Mouse (Mus musculus): Measurements from ENCODE around the gene Ap2a2. TPM values are rescaled to one million over a fixed set of nuclear protein-coding genes. Genes with fewer than 3 reads are reported as not detected.

Ap2a2 gene
- polyA plus RNA-seq, 1 experiment from 2014 or later, result 30.8 TPM

- Histone ChIP-seq H3K9ac (ENCODE audit: low read length) (no peak overlapping the region), H3K27me3 (ENCODE audit: control insufficient read depth, insufficient read depth, low read length) (no peaks in the 10 kb centered on the region), H3K27ac (replicated peaks) (no peak overlapping the region), H3K36me3 (ENCODE audit: control insufficient read depth, insufficient read depth, low read length) (no peaks in the 10 kb centered on the region), H3K4me1 (replicated peaks; ENCODE audit: control insufficient read depth, insufficient read depth) (no peaks in the 10 kb centered on the region), H3K9me3 (ENCODE audit: control insufficient read depth, low read length) (no peaks in the 10 kb centered on the region), H3K4me2 (replicated peaks; ENCODE audit: low read depth) (no peak overlapping the region), H3K4me3 (ENCODE audit: low read depth, low read length) (no peak overlapping the region)
- 93% methylated on average over 1 of the region's 1 CpGs for WGBS
- TF ChIP-seq CTCF (IDR thresholded peaks at IDR 0.05; ENCODE audit: low read depth), result no peak
- no peak for TF ChIP-seq EP300 (optimal IDR thresholded peaks at IDR 0.05)
- ATAC-seq (ENCODE audit: low FRiP score, low TSS enrichment), result no peak
- no peak for DNase-seq (ENCODE audit: low spot score)
Observed at GRCm38 (mm10) chr7:141642375-141642774, 80.4 kb downstream of the Ap2a2 start.

GRCm38 (mm10) chr7:141643160-141643559, 81.2 kb downstream of the Ap2a2 start:
- ATAC-seq (ENCODE audit: low FRiP score, low TSS enrichment) (no peak), DNase-seq (ENCODE audit: low spot score) (peak; percentile 67)
- Histone ChIP-seq H3K9ac (ENCODE audit: low read length) (no peak overlapping the region), H3K4me2 (replicated peaks; ENCODE audit: low read depth) (no peak overlapping the region), H3K4me3 (ENCODE audit: low read depth, low read length) (no peak overlapping the region), H3K27ac (replicated peaks) (no peak overlapping the region), H3K27me3 (ENCODE audit: control insufficient read depth, insufficient read depth, low read length) (no peaks in the 10 kb centered on the region), H3K36me3 (ENCODE audit: control insufficient read depth, insufficient read depth, low read length) (no peaks in the 10 kb centered on the region), H3K9me3 (ENCODE audit: control insufficient read depth, low read length) (no peaks in the 10 kb centered on the region), H3K4me1 (replicated peaks; ENCODE audit: control insufficient read depth, insufficient read depth) (no peaks in the 10 kb centered on the region)
- TF ChIP-seq EP300 (optimal IDR thresholded peaks at IDR 0.05) (no peak), CTCF (IDR thresholded peaks at IDR 0.05; ENCODE audit: low read depth) (peak; percentile 69)
- 51% methylated on average over 3 of the region's 3 CpGs for WGBS

GRCm38 (mm10) chr7:141647083-141647482, 85.1 kb downstream of the Ap2a2 start:
- H3K9ac ChIP-seq (ENCODE audit: low read length), result no peak overlapping the region
- H3K27ac ChIP-seq (replicated peaks), result no peak overlapping the region
- no peak for TF ChIP-seq CTCF (IDR thresholded peaks at IDR 0.05; ENCODE audit: low read depth)
- no peak for TF ChIP-seq EP300 (optimal IDR thresholded peaks at IDR 0.05)
- ATAC-seq (ENCODE audit: low FRiP score, low TSS enrichment) (no peak), DNase-seq (ENCODE audit: low spot score) (no peak)
- no peaks in the 10 kb centered on the region for H3K4me1 ChIP-seq (replicated peaks; ENCODE audit: control insufficient read depth, insufficient read depth)
- H3K9me3 ChIP-seq (ENCODE audit: control insufficient read depth, low read length), result no peaks in the 10 kb centered on the region
- no peak overlapping the region for H3K4me2 ChIP-seq (replicated peaks; ENCODE audit: low read depth)
- H3K4me3 ChIP-seq (ENCODE audit: low read depth, low read length), result no peak overlapping the region
- no peaks in the 10 kb centered on the region for H3K36me3 ChIP-seq (ENCODE audit: control insufficient read depth, insufficient read depth, low read length)
- no peaks in the 10 kb centered on the region for H3K27me3 ChIP-seq (ENCODE audit: control insufficient read depth, insufficient read depth, low read length)
- WGBS, result 70% methylated on average over 2 of the region's 2 CpGs

- no peak overlapping the region for H3K4me3 ChIP-seq (ENCODE audit: low read depth, low read length)
- H3K9me3 ChIP-seq (ENCODE audit: control insufficient read depth, low read length), result no peaks in the 10 kb centered on the region
- DNase-seq (ENCODE audit: low spot score), result no peak
- H3K9ac ChIP-seq (ENCODE audit: low read length), result no peak overlapping the region
- H3K27ac ChIP-seq (replicated peaks), result no peak overlapping the region
- H3K4me1 ChIP-seq (replicated peaks; ENCODE audit: control insufficient read depth, insufficient read depth), result no peaks in the 10 kb centered on the region
- no peak for ATAC-seq (ENCODE audit: low FRiP score, low TSS enrichment)
- no peaks in the 10 kb centered on the region for H3K27me3 ChIP-seq (ENCODE audit: control insufficient read depth, insufficient read depth, low read length)
- H3K36me3 ChIP-seq (ENCODE audit: control insufficient read depth, insufficient read depth, low read length), result no peaks in the 10 kb centered on the region
- 77% methylated on average over 11 of the region's 11 CpGs for WGBS
- no peak for TF ChIP-seq CTCF (IDR thresholded peaks at IDR 0.05; ENCODE audit: low read depth)
- TF ChIP-seq EP300 (optimal IDR thresholded peaks at IDR 0.05), result no peak
- no peak overlapping the region for H3K4me2 ChIP-seq (replicated peaks; ENCODE audit: low read depth)
Observed at GRCm38 (mm10) chr7:141647815-141648214, 85.8 kb downstream of the Ap2a2 start.

- WGBS, result 41% methylated on average over 7 of the region's 7 CpGs
- Histone ChIP-seq H3K9me3 (ENCODE audit: control insufficient read depth, low read length) (no peaks in the 10 kb centered on the region), H3K4me1 (replicated peaks; ENCODE audit: control insufficient read depth, insufficient read depth) (no peaks in the 10 kb centered on the region), H3K27me3 (ENCODE audit: control insufficient read depth, insufficient read depth, low read length) (no peaks in the 10 kb centered on the region), H3K9ac (ENCODE audit: low read length) (no peak overlapping the region), H3K4me2 (replicated peaks; ENCODE audit: low read depth) (no peak overlapping the region), H3K27ac (replicated peaks) (no peak overlapping the region), H3K4me3 (ENCODE audit: low read depth, low read length) (no peak overlapping the region), H3K36me3 (ENCODE audit: control insufficient read depth, insufficient read depth, low read length) (no peaks in the 10 kb centered on the region)
- ATAC-seq (ENCODE audit: low FRiP score, low TSS enrichment), result no peak
- no peak for DNase-seq (ENCODE audit: low spot score)
- TF ChIP-seq CTCF (IDR thresholded peaks at IDR 0.05; ENCODE audit: low read depth), result no peak
- no peak for TF ChIP-seq EP300 (optimal IDR thresholded peaks at IDR 0.05)
Observed at GRCm38 (mm10) chr7:141652191-141652590, 90.2 kb downstream of the Ap2a2 start.

GRCm38 (mm10) chr7:141660346-141660745, 98.4 kb downstream of the Ap2a2 start:
- 58% methylated on average over 1 of the region's 1 CpGs for WGBS
- no peak overlapping the region for H3K4me2 ChIP-seq (replicated peaks; ENCODE audit: low read depth)
- H3K4me1 ChIP-seq (replicated peaks; ENCODE audit: control insufficient read depth, insufficient read depth), result no peaks in the 10 kb centered on the region
- TF ChIP-seq CTCF (IDR thresholded peaks at IDR 0.05; ENCODE audit: low read depth), result no peak
- TF ChIP-seq EP300 (optimal IDR thresholded peaks at IDR 0.05), result no peak
- no peak overlapping the region for H3K9ac ChIP-seq (ENCODE audit: low read length)
- no peaks in the 10 kb centered on the region for H3K9me3 ChIP-seq (ENCODE audit: control insufficient read depth, low read length)
- no peaks in the 10 kb centered on the region for H3K27me3 ChIP-seq (ENCODE audit: control insufficient read depth, insufficient read depth, low read length)
- ATAC-seq (ENCODE audit: low FRiP score, low TSS enrichment) (no peak), DNase-seq (ENCODE audit: low spot score) (no peak)
- H3K4me3 ChIP-seq (ENCODE audit: low read depth, low read length), result no peak overlapping the region
- H3K36me3 ChIP-seq (ENCODE audit: control insufficient read depth, insufficient read depth, low read length), result no peaks in the 10 kb centered on the region
- no peak overlapping the region for H3K27ac ChIP-seq (replicated peaks)
